Mouse (Mus musculus) limb, embryonic 14.5 days (tissue): ENCODE measurements around the gene 1700080E11Rik. TPM values are rescaled to one million over a fixed set of nuclear protein-coding genes. Genes with fewer than 3 reads are reported as not detected.
"Not testable (repeated sequence)": the region's sequence is repeated elsewhere in the genome, so short reads cannot be mapped to it uniquely, and the experiment has no call there.

Experiments used
- ATAC-seq: fragments of 200-750 bp; cut with Nextera tagmentation; 2 replicates; pipeline ENCODE4 v1.8.0; 2017; ENCODE audit warnings: low read depth, moderate number of reproducible peaks, moderate TSS enrichment; ENCODE audit not compliant: low FRiP score
- DNase-seq: peaks from one replicate; pipeline ENCODE4 v3.0.0-alpha.2; 2015; ENCODE audit warnings: low spot score
- H3K27ac ChIP-seq: fragments of 300-500 bp; sonication (generic); replicated peaks from 2 replicates; pipeline ENCODE4 v1.5.1; 2014; ENCODE audit warnings: low read depth, mild to moderate bottlenecking, low read length, moderate library complexity, mixed read lengths
- H3K27me3 ChIP-seq: fragments of 300-500 bp; sonication (generic); 2 replicates; pipeline ENCODE4 v1.6.1; 2014; ENCODE audit warnings: low read length, mixed read lengths; ENCODE audit not compliant: control insufficient read depth, insufficient read depth
- H3K36me3 ChIP-seq: fragments of 300-500 bp; sonication (generic); 2 replicates; pipeline ENCODE4 v1.6.1; 2014; ENCODE audit warnings: mild to moderate bottlenecking, low read length, moderate library complexity, mixed read lengths; ENCODE audit not compliant: control insufficient read depth, insufficient read depth
- H3K4me1 ChIP-seq: fragments of 300-500 bp; sonication (generic); 2 replicates; pipeline ENCODE4 v1.6.1; 2014; ENCODE audit warnings: antibody characterized with exemption, low read length, mixed read lengths; ENCODE audit not compliant: control insufficient read depth, insufficient read depth
- H3K4me2 ChIP-seq: fragments of 300-500 bp; sonication (generic); replicated peaks from 2 replicates; pipeline ENCODE4 v1.6.1; 2014; ENCODE audit warnings: low read depth, mild to moderate bottlenecking, low read length, moderate library complexity; ENCODE audit not compliant: severe bottlenecking
- H3K4me3 ChIP-seq: fragments of 300-500 bp; sonication (generic); replicated peaks from 2 replicates; pipeline ENCODE4 v1.5.1; 2014; ENCODE audit warnings: low read length
- H3K9ac ChIP-seq: fragments of 300-500 bp; sonication (generic); 2 replicates; pipeline ENCODE4 v1.6.1; 2014; ENCODE audit warnings: mild to moderate bottlenecking, low read depth, low read length, moderate library complexity; ENCODE audit not compliant: severe bottlenecking
- H3K9me3 ChIP-seq: fragments of 300-500 bp; sonication (generic); 2 replicates; pipeline ENCODE4 v1.6.1; 2016; ENCODE audit warnings: low read length; ENCODE audit not compliant: control insufficient read depth
- POLR2A ChIP-seq: fragments of 200-500 bp; IDR thresholded peaks from 2 replicates; pipeline ENCODE4 v1.8.0; 2012; ENCODE audit warnings: inconsistent platforms, mild to moderate bottlenecking, moderate library complexity, borderline replicate concordance; ENCODE audit not compliant: insufficient read depth, insufficient read length; ENCODE audit errors: extremely low read depth
- WGBS: fragments of 180-500 bp; shearing (Covaris S2); extraction: QIAGEN DNeasy Blood & Tissue Kit; methylation state at CpG from one replicate; pipeline ENCODE4 v1.1.7; 2014; 5-methylcytosine and 5-hydroxymethylcytosine counted together
- polyA plus RNA-seq, 2 experiments: library from polyadenylated mRNA; depleted of rRNA in 1 of 2; stranded (reverse) in 1 of 2; unstranded in 1 of 2; fragments of >200 nt; fragmentation: Nextera tagmentation in 1 of 2; extraction: Ambion mirVana in 1 of 2; gene quantifications; 2 replicates each; pipeline versions ENCODE4 v1.2.1 to v1.2.3; 2012 to 2014

1700080E11Rik gene
- polyA plus RNA-seq, 2 experiments, result not detected

GRCm38 (mm10) chr9:105132002-105132367, 12.9 kb downstream of the 1700080E11Rik start:
- H3K9ac ChIP-seq, result peak overlapping the region; percentile 67; the same call in 1 of the 2 replicates
- no peak for DNase-seq
- H3K36me3 ChIP-seq, result no peaks in the 10 kb centered on the region
- peak overlapping the region; percentile 87 for H3K4me2 ChIP-seq
- H3K27me3 ChIP-seq, result no peaks in the 10 kb centered on the region
- no peak overlapping the region for H3K27ac ChIP-seq
- H3K4me3 ChIP-seq, result peak overlapping the region; percentile 74
- WGBS, result 25% methylated on average over 5 of the region's 5 CpGs
- H3K4me1 ChIP-seq, result peaks cover 8% of the 10 kb centered on the region
- no peak for TF ChIP-seq POLR2A
- no peak for ATAC-seq
- no peaks in the 10 kb centered on the region for H3K9me3 ChIP-seq

DNA sequence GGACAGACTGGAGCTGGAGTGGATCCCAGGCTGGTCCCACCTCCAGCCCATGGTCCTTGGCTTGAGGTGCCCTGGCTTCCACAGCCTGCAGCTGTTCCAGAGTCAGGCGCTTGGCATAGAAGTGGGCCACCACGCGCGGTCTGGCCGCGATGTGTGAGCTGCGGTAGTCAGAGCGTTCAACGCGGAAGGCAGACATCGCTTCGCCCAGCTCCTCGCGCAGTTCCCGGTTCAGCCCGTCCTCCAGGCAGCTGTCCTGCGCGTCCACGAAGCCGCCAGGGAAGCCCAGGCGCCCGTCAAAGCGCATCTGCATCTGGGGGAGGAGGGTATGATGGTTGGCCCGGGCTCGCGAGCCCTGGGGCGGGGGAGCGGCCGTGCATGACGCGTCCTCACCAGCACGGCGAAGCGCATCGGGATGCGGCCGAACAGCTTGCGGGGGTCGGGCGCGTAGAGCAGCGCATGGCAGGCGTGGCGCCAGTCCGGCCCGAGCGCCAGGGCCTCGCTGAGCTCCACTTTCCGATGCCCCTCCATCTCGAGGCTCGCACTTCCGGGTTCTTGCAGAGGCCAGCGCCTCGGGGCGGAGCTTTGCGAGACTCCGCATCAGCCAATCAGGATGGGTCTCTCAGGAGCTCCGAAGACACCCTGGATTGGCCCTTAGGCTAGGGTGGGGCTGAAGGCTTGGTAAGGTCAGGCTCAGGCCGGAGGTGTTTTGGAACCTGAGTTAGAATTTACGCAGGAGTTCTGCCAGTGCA, 13.5 kb downstream of the 1700080E11Rik start, which contains the start of gene Nudt16:
Gene Nudt16, minus strand, starts transcription at position 572 of the 749 bp plus-strand sequence.
- no peak for TF ChIP-seq POLR2A
- no peaks in the 10 kb centered on the region for H3K36me3 ChIP-seq
- ATAC-seq (peak; percentile 97), DNase-seq (peak; percentile 89)
- WGBS, result under 1% methylated on average over 54 of the region's 60 CpGs
- peak within 1 kb of the TSS; percentile 67 for H3K9ac ChIP-seq
- no peaks in the 10 kb centered on the region for H3K27me3 ChIP-seq
- H3K9me3 ChIP-seq, result no peaks in the 10 kb centered on the region
- H3K27ac ChIP-seq, result peak within 1 kb of the TSS; percentile 49; the same call in 1 of the 2 replicates
- peak within 1 kb of the TSS; percentile 87 for H3K4me2 ChIP-seq
- H3K4me3 ChIP-seq, result peak within 1 kb of the TSS; percentile 74
- H3K4me1 ChIP-seq, result peaks cover 8% of the 10 kb centered on the region

GRCm38 (mm10) chr9:105130331-105130730, 14.6 kb downstream of the 1700080E11Rik start:
- no peak for ATAC-seq
- H3K4me3 ChIP-seq, result no peak overlapping the region
- peaks cover 8% of the 10 kb centered on the region for H3K4me1 ChIP-seq
- H3K4me2 ChIP-seq, result no peak overlapping the region
- H3K27me3 ChIP-seq, result no peaks in the 10 kb centered on the region
- 94% methylated on average over 8 of the region's 8 CpGs for WGBS
- no peaks in the 10 kb centered on the region for H3K9me3 ChIP-seq
- DNase-seq, result no peak
- no peaks in the 10 kb centered on the region for H3K36me3 ChIP-seq
- TF ChIP-seq POLR2A, result no peak
- H3K27ac ChIP-seq, result no peak overlapping the region
- no peak overlapping the region for H3K9ac ChIP-seq

GRCm38 (mm10) chr9:105125206-105125605, 19.7 kb downstream of the 1700080E11Rik start:
- WGBS, result 86% methylated on average over 3 of the region's 3 CpGs
- H3K4me3 ChIP-seq, H3K36me3 ChIP-seq, H3K9ac ChIP-seq, H3K9me3 ChIP-seq, ATAC-seq, DNase-seq, H3K27me3 ChIP-seq, H3K4me2 ChIP-seq, H3K4me1 ChIP-seq, H3K27ac ChIP-seq: not testable (repeated sequence)

- Histone ChIP-seq H3K4me2 (no peak overlapping the region), H3K9ac (no peak overlapping the region), H3K9me3 (no peaks in the 10 kb centered on the region), H3K27ac (no peak overlapping the region), H3K36me3 (no peaks in the 10 kb centered on the region), H3K4me1 (no peaks in the 10 kb centered on the region), H3K27me3 (no peaks in the 10 kb centered on the region), H3K4me3 (no peak overlapping the region)
- ATAC-seq (no peak), DNase-seq (no peak)
- no peak for TF ChIP-seq POLR2A
- 71% methylated on average over 5 of the region's 5 CpGs for WGBS
Observed at GRCm38 (mm10) chr9:105103893-105104292, 41.0 kb downstream of the 1700080E11Rik start.

DNA sequence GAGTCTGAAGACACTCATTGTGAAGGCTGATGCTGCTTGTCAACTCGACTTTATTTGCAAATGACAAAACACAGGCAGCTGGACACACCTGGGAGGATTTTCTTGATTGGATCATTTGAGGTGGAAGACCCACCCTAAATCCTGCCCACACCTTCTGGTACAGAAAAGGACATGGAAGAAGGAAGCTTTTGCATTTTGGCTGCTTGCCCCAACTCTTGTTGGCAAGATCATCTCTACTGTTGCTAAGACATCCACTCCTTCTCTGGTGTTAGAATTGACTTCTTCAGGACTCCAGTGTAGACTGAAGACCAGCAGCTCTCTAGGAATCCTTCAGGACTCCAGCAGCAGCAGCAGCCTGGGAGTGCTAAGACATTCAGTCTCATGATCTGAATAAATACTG, 43.0 kb downstream of the 1700080E11Rik start:
- Histone ChIP-seq H3K9me3 (no peaks in the 10 kb centered on the region), H3K9ac (no peak overlapping the region), H3K4me3 (no peak overlapping the region), H3K36me3 (no peaks in the 10 kb centered on the region), H3K4me1 (no peaks in the 10 kb centered on the region), H3K4me2 (no peak overlapping the region), H3K27ac (no peak overlapping the region), H3K27me3 (no peaks in the 10 kb centered on the region)
- ATAC-seq, result no peak
- no peak for TF ChIP-seq POLR2A
- WGBS, result 47% methylated on average over 1 of the region's 1 CpGs
- DNase-seq, result no peak
